Mouse (Mus musculus) G1E (cell line): ENCODE results near the gene Pik3cd. TPM values are rescaled to one million over a fixed set of nuclear protein-coding genes. Genes with fewer than 3 reads are reported as not detected.

ENCODE experiments used
- ATAC-seq: 2 replicates; pipeline ENCODE4 v1.8.0; 2016; ENCODE audit warnings: mild to moderate bottlenecking; ENCODE audit not compliant: insufficient number of reproducible peaks, poor library complexity, low FRiP score, severe bottlenecking; ENCODE audit errors: extremely low read depth
- DNase-seq: peaks from one replicate; pipeline ENCODE4 v3.0.0; 2012; ENCODE audit warnings: low spot score
- H3K27me3 ChIP-seq: 2 replicates; pipeline ENCODE4 v1.6.1; 2012; ENCODE audit warnings: mild to moderate bottlenecking, low read length, inconsistent platforms; ENCODE audit not compliant: insufficient read depth
- H3K36me3 ChIP-seq: replicated peaks from 2 replicates; pipeline ENCODE3; 2012; ENCODE audit warnings: mild to moderate bottlenecking, inconsistent platforms
- H3K4me1 ChIP-seq: 2 replicates; pipeline ENCODE4 v1.6.1; 2012; ENCODE audit warnings: low read depth, low read length, inconsistent platforms, mixed read lengths; ENCODE audit not compliant: insufficient read depth
- H3K4me3 ChIP-seq: 2 replicates; pipeline ENCODE4 v1.5.1; 2012; ENCODE audit warnings: low read depth, mild to moderate bottlenecking, inconsistent platforms, low read length, moderate library complexity, mixed read lengths
- H3K9me3 ChIP-seq: replicated peaks from 2 replicates; pipeline ENCODE4 v1.6.1; 2012; ENCODE audit warnings: inconsistent platforms
- CTCF ChIP-seq: IDR thresholded peaks from 2 replicates; pipeline ENCODE4 v1.5.1; 2012; ENCODE audit warnings: low read depth, low read length, inconsistent platforms, mixed read lengths
- GATA1 ChIP-seq: IDR thresholded peaks from 2 replicates; pipeline ENCODE4 v1.6.1; 2012; ENCODE audit warnings: borderline replicate concordance, low read length, inconsistent platforms, mixed read lengths
- GATA2 ChIP-seq: IDR thresholded peaks from 2 replicates; pipeline ENCODE4 v1.6.1; 2012; ENCODE audit warnings: low read depth, low read length, inconsistent platforms, borderline replicate concordance
- POLR2AphosphoS5 ChIP-seq: IDR thresholded peaks from 2 replicates; pipeline ENCODE4 v1.6.1; 2012; ENCODE audit warnings: low read depth, low read length, inconsistent platforms; ENCODE audit not compliant: insufficient replicate concordance
- TAL1 ChIP-seq: conservative IDR thresholded peaks from 2 replicates; pipeline ENCODE4 v1.6.1; 2012; ENCODE audit warnings: low read depth, low read length, inconsistent platforms, mixed read lengths
- polyA plus RNA-seq: library from polyadenylated mRNA; stranded (reverse); fragments of >175 nt; gene quantifications from 2 replicates; pipeline ENCODE4 v1.2.3, GENCODE M21; 2012
- total RNA-seq, 2 experiments: library from RNA; stranded (forward) in 1 of 2; stranded (reverse) in 1 of 2; fragments of 200-1000 nt in 1 of 2; fragments of >200 nt in 1 of 2; fragmentation: Nextera tagmentation in 1 of 2; gene quantifications; 2 replicates each; pipeline ENCODE4 v1.2.3; 2014 to 2017

Gene Pik3cd
- total and polyA plus RNA-seq, 3 experiments = 17.3 to 40.3 (median 24.0) TPM

DNA sequence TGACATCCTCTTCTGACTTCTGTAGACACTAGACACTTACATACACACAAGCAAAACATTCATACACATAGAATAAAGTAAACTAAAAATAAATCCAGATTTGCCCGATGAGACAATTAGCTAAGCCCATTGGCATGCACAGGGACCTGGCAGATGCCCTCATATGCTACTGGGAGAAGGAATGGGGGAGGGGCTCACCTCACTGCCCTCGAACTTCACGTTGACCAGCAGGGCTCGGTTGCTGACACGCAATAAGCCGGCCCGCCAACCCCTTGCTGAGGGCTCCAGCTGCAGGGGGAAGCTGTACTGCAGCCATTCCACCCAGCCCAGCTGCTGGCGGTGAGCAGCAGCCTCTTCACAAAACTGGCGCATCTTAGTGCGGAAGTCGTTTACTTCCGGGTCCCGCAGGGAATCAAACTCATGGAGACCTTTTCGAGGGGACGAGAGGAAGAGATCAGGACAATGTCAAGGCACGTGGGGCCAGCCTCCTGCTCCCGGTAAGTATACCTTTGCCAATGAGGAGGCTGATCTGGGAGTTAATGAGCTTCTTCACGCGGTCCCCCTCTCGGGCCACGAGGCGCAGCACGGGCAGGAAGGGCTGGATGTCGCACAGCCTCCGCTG lies 42.8 kb downstream of the Pik3cd start:
- Histone ChIP-seq H3K36me3 (peaks cover 71% of the 10 kb centered on the region), H3K4me1 (peaks cover 67% of the 10 kb centered on the region), H3K4me3 (no peak overlapping the region), H3K27me3 (no peaks in the 10 kb centered on the region), H3K9me3 (no peaks in the 10 kb centered on the region)
- DNase-seq = no peak
- TF ChIP-seq CTCF = no peak
- TF ChIP-seq POLR2AphosphoS5 = no peak
- TF ChIP-seq TAL1 = no peak
- TF ChIP-seq GATA1 = no peak
- TF ChIP-seq GATA2 = no peak
- ATAC-seq = no peak

DNA sequence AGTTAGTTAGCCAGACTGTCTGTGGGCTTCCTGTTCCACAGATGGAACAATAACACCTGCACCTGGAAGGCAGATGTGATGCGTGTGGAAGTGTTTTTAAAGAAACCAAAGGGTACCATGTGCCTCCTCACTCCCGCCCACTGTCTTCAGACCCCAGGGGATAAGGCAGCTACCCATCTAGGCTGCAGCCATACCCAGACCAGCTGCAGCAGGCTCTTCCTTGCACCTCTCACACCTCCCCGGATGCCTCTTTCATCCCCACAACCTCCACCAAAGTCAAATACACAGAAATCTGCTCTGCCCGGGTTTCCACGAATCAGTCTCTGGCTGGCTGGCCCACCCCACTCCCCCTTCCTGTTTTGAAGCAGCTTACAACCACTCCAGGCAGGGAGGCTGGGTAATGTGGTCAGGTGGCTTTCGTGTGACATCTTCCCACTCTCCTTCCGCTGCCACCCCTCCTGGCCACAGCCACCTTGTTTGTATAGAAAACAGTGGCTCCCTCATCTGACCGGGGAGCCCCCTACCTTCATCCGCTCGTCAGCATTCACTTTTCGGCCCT lies 44.4 kb downstream of the Pik3cd start:
- no peak overlapping the region; the same call in 1 of the 2 replicates for H3K4me3 ChIP-seq

DNA sequence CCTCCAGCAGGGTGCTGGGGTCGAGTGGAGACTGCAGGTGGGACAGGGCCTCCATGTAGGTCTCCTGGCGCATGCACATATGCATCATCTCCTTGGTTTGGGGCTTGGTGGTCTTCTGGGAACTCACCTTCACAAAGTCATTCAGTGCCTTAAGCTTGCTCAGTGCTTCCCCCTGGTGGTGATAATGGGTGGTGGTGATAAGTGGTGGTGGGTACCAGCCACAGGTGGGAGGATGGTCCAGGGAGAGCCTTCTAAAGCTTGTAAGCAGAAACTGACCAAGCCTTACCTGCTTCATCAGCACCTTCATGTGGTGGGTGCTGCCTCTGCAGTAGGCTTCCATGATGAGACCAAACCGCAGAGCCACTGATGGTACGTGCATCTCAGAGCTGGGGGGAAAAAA lies 48.1 kb downstream of the Pik3cd start:
- no peak overlapping the region for H3K4me3 ChIP-seq
- no peaks in the 10 kb centered on the region for H3K9me3 ChIP-seq
- peaks cover 29% of the 10 kb centered on the region for H3K4me1 ChIP-seq
- no peaks in the 10 kb centered on the region for H3K27me3 ChIP-seq
- H3K36me3 ChIP-seq = peaks cover 98% of the 10 kb centered on the region
- no peak for DNase-seq
- TF ChIP-seq GATA2 (no peak), CTCF (peak; percentile 55), POLR2AphosphoS5 (no peak), GATA1 (no peak), TAL1 (no peak)
- ATAC-seq = no peak

More for the DNA sequence above, 44.4 kb downstream of the Pik3cd start:
- Histone ChIP-seq H3K36me3 (peaks cover 84% of the 10 kb centered on the region), H3K4me1 (peaks cover 54% of the 10 kb centered on the region), H3K9me3 (no peaks in the 10 kb centered on the region), H3K27me3 (no peaks in the 10 kb centered on the region)
- peak; percentile 47 for ATAC-seq
- TF ChIP-seq CTCF (no peak), GATA2 (no peak), TAL1 (no peak), GATA1 (no peak), POLR2AphosphoS5 (no peak)
- peak; percentile 70 for DNase-seq

DNA sequence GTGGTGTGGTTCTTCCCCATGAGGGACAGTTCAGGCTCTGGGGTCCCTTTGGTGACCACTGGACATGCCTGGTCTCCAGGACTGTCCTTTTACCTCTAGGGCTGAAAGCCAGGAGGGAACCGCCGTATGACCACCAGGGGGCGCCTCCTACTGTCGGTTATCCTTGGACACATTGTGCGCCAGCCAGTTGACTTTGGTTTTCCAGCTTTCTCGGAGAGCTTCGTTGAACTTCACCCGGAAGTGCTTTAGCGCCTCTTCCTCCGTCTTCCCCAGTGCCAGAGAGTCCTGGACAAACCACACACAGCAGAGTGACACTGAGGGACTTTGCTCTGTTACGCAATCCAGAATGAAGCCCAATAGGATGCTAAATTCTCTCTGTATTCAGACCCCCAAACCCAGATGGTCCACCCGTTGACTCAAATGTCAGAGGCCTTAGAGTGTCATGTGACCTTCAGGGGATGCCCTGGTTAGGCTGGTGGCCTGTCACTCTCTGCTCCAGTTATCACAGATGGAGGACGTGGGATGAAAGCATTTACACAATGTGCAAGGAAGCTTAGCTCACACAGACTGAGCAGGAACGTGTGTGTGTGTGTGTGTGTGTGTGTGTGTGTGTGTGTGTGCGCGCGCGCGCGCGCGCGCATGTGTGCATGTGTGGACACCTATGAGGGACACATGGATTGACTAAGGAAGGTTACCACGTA lies 51.7 kb downstream of the Pik3cd start:
- Histone ChIP-seq H3K36me3 (peaks cover 98% of the 10 kb centered on the region), H3K4me3 (no peak overlapping the region), H3K4me1 (peaks cover 14% of the 10 kb centered on the region; the same call in 1 of the 2 replicates), H3K27me3 (no peaks in the 10 kb centered on the region), H3K9me3 (no peaks in the 10 kb centered on the region)
- ATAC-seq = no peak
- TF ChIP-seq TAL1 (no peak), CTCF (peak; percentile 35)
- DNase-seq = no peak

DNA sequence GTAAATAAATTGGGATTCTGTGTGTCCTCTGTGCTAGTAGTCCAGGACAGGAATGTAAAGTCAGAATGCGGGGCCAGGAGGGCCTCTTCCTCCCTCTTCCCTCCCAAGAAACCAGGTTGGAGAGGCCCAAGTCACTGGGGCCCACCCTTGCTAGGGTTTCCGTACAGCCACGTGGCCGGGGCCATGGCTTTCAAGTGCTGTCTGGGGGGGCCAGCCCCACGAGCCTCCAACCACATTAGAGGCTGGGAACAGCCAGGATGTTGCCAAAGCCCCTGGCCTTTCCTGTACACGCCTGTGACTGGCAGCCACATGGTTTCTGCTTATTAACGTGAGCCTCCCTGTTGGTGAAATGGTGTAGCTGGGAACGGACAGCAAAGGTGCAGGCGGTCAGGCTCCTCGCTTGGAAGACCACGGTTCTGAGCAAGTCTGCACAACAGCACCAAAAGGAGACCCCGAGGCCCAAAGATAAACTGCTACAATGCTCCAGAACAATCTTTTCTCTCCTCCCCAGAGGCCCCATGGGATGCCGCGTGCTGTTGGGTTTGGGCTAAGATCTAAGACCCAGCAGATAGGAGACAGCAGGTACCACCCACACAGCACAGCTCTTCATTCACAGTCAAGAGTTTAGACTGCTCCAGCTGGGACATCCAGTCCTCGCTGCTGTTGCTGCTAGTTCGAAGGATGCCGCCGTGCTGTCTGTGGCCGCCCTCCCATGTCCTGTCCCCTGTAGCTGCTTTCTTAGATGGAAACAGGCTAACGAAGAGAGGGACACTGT lies 54.2 kb downstream of the Pik3cd start:
- no peak for ATAC-seq
- H3K36me3 ChIP-seq = peaks cover 91% of the 10 kb centered on the region

More for the DNA sequence above, 54.2 kb downstream of the Pik3cd start:
- Histone ChIP-seq H3K4me1 (peaks cover 14% of the 10 kb centered on the region; the same call in 1 of the 2 replicates), H3K9me3 (no peaks in the 10 kb centered on the region), H3K4me3 (no peak overlapping the region), H3K27me3 (no peaks in the 10 kb centered on the region)
- no peak for TF ChIP-seq GATA1
- no peak for TF ChIP-seq TAL1
- no peak for TF ChIP-seq GATA2
- no peak for TF ChIP-seq POLR2AphosphoS5
- TF ChIP-seq CTCF = no peak
- DNase-seq = no peak
